Mouse (Mus musculus) hindbrain, embryonic 16.5 days (tissue): ENCODE measurements around the gene Lipc. TPM values are rescaled to one million over a fixed set of nuclear protein-coding genes. Genes with fewer than 3 reads are reported as not detected.

Source experiments
- ATAC-seq: fragments of 200-750 bp; cut with Nextera tagmentation; 2 replicates; pipeline ENCODE4 v1.8.0; 2017; ENCODE audit warnings: moderate TSS enrichment, moderate library complexity
- H3K27ac ChIP-seq: fragments of 300-500 bp; sonication (generic); 2 replicates; pipeline ENCODE4 v1.5.1; 2014; ENCODE audit warnings: low read depth, mild to moderate bottlenecking, control low read depth, low read length, moderate library complexity
- H3K27me3 ChIP-seq: fragments of 300-500 bp; sonication (generic); replicated peaks from 2 replicates; pipeline ENCODE4 v1.6.1; 2014; ENCODE audit warnings: low read length; ENCODE audit not compliant: control insufficient read depth, insufficient read depth
- H3K36me3 ChIP-seq: fragments of 300-500 bp; sonication (generic); 2 replicates; pipeline ENCODE4 v1.6.1; 2014; ENCODE audit warnings: mild to moderate bottlenecking, low read length, moderate library complexity, mixed read lengths; ENCODE audit not compliant: control insufficient read depth, insufficient read depth
- H3K4me1 ChIP-seq: fragments of 300-500 bp; sonication (generic); 2 replicates; pipeline ENCODE4 v1.6.1; 2014; ENCODE audit warnings: low read depth, low read length; ENCODE audit not compliant: control insufficient read depth, insufficient read depth
- H3K4me2 ChIP-seq: fragments of 300-500 bp; sonication (generic); 2 replicates; pipeline ENCODE4 v1.6.1; 2014; ENCODE audit warnings: mild to moderate bottlenecking, low read length, control low read depth, moderate library complexity
- H3K4me3 ChIP-seq: fragments of 300-500 bp; sonication (generic); 2 replicates; pipeline ENCODE4 v1.5.1; 2014; ENCODE audit warnings: mild to moderate bottlenecking, low read length, control low read depth, moderate library complexity
- H3K9ac ChIP-seq: fragments of 300-500 bp; sonication (generic); 2 replicates; pipeline ENCODE4 v1.6.1; 2014; ENCODE audit warnings: low read depth, mild to moderate bottlenecking, control low read depth, low read length, moderate library complexity
- H3K9me3 ChIP-seq: fragments of 300-500 bp; sonication (generic); 2 replicates; pipeline ENCODE4 v1.6.1; 2014; ENCODE audit warnings: mild to moderate bottlenecking, low read length, moderate library complexity; ENCODE audit not compliant: control insufficient read depth
- WGBS: fragments of 180-500 bp; shearing (Covaris S2); extraction: QIAGEN DNeasy Blood & Tissue Kit; methylation state at CpG from one replicate; pipeline ENCODE4 v1.1.7; 2014; 5-methylcytosine and 5-hydroxymethylcytosine counted together
- polyA plus RNA-seq: library from polyadenylated mRNA; unstranded; fragments of >200 nt; fragmentation: Nextera tagmentation; extraction: Ambion mirVana; gene quantifications from 2 replicates; pipeline ENCODE4 v1.2.1, GENCODE M21; 2015

Gene Lipc
- polyA plus RNA-seq, 1 experiment from 2014 or later = 0.26 TPM

GRCm38 (mm10) chr9:70830844-70831529, 121.0 kb downstream of the Lipc start:
- H3K9ac ChIP-seq = no peak overlapping the region
- no peaks in the 10 kb centered on the region for H3K36me3 ChIP-seq
- no peak overlapping the region for H3K4me2 ChIP-seq
- H3K4me3 ChIP-seq = no peak overlapping the region
- WGBS = 66% methylated on average over 6 of the region's 6 CpGs
- H3K27me3 ChIP-seq = no peaks in the 10 kb centered on the region
- no peak overlapping the region for H3K27ac ChIP-seq
- ATAC-seq = no peak
- H3K4me1 ChIP-seq = no peaks in the 10 kb centered on the region
- no peaks in the 10 kb centered on the region for H3K9me3 ChIP-seq

DNA sequence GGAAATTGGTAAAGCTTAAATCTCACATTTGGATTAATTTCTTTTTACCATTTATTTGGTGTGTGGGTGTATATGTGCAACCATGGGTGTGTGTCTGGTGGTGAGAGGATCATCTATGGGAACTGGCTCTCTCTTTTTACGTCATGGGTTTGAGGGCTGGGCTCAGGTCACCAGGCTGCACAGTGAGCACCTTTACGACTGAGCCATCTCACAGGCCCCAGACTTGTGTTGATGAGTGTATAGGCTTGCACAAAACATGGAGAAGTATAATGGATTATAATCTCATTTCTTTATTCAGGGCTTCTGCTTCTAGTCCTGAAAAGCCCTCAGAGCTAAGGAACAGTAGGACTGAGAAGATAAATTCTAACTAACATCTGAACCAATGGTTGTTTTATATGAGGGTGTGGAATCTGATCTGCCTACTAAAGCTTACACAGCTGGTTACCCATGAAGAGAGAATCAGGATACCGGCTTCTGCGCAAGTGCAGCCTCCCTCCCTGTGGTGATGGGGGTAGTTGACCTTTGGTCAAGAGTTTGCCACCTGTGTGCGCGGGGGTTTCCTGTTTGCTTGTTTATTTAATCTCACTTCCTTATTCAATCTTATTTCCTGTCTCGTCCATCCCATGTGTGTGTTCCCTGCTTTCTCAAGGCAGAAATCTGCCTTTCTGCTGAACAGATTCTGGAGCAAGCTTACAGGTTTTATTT, 122.1 kb downstream of the Lipc start:
- no peak for ATAC-seq
- Histone ChIP-seq H3K27me3 (no peaks in the 10 kb centered on the region), H3K27ac (no peak overlapping the region), H3K4me2 (no peak overlapping the region), H3K9me3 (no peaks in the 10 kb centered on the region), H3K4me1 (no peaks in the 10 kb centered on the region), H3K4me3 (no peak overlapping the region), H3K36me3 (no peaks in the 10 kb centered on the region), H3K9ac (no peak overlapping the region)
- WGBS = 80% methylated on average over 7 of the region's 7 CpGs

GRCm38 (mm10) chr9:70827911-70828310, 124.1 kb downstream of the Lipc start:
- Histone ChIP-seq H3K9ac (no peak overlapping the region), H3K36me3 (no peaks in the 10 kb centered on the region), H3K4me3 (no peak overlapping the region), H3K4me1 (no peaks in the 10 kb centered on the region), H3K9me3 (no peaks in the 10 kb centered on the region), H3K4me2 (no peak overlapping the region), H3K27ac (no peak overlapping the region), H3K27me3 (no peaks in the 10 kb centered on the region)
- ATAC-seq = no peak
- 94% methylated on average over 6 of the region's 6 CpGs for WGBS

DNA sequence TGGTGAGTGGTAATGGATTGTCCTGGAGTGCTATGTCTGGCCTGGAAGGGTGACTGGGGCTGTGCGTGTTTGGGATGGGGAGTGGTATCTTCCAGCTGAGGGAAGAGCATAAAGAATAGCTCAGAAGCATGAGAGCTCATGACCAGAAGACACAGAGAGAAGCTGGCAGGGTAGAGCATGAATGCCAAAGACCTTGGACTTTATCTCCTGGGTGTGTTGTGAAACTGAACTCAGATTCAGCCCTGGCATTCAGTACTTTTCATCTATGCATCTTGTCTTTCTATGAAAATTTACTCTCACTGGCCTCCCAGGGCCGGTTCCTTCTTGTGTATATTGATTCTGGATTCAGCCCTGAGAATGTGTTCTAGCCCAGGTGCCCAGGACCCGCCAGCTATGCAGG, 127.9 kb downstream of the Lipc start:
- no peak overlapping the region for H3K4me2 ChIP-seq
- H3K4me3 ChIP-seq = no peak overlapping the region
- no peaks in the 10 kb centered on the region for H3K9me3 ChIP-seq
- H3K36me3 ChIP-seq = no peaks in the 10 kb centered on the region
- H3K9ac ChIP-seq = no peak overlapping the region
- H3K4me1 ChIP-seq = no peaks in the 10 kb centered on the region
- H3K27ac ChIP-seq = no peak overlapping the region
- no peaks in the 10 kb centered on the region for H3K27me3 ChIP-seq
- 83% methylated on average over 3 of the region's 3 CpGs for WGBS
- ATAC-seq = no peak

DNA sequence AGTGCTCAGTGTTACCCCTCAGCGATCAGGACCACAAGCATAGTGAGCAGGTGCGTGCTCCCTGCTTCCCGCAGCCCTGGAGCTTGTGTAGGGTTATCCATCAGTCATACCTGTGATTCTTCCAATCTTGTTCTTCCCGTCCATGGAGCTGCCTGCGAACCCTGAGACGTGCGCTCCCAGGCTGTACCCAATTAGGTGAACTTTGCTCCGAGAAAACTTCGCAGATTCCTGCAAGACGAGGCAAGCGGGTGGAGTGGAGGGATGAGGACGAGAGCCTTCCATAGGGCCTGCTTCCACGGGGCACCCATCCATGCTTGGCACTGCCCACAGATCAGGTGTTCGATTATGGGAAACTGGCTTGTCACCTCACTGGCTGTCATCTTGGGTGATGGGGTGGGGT, 133.3 kb downstream of the Lipc start:
- Histone ChIP-seq H3K4me3 (no peak overlapping the region), H3K4me2 (no peak overlapping the region), H3K27ac (no peak overlapping the region), H3K27me3 (no peaks in the 10 kb centered on the region), H3K9ac (no peak overlapping the region), H3K36me3 (no peaks in the 10 kb centered on the region), H3K9me3 (no peaks in the 10 kb centered on the region), H3K4me1 (peaks cover 6% of the 10 kb centered on the region; the same call in 1 of the 2 replicates)
- 84% methylated on average over 14 of the region's 14 CpGs for WGBS
- ATAC-seq = no peak

DNA sequence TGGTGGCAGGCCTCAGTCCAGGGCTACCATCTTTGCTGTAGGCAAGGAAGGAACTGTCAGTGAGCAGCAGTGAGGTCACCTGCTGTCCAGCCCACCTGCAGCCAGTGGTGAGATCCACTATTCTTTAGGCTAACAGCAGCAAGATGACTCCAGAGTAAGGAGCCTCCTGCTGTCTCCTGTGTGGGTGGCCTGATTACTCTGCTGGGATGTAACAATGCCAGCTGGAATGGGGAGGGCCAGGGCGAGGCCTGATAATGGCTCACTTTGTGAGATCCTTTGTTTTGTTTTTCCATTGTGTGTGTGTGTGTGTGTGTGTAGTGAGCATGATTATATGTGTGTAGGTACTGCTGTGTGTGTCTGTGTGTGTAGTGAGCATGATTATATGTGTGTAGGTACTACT, 134.6 kb downstream of the Lipc start:
- ATAC-seq = no peak
- Histone ChIP-seq H3K9me3 (no peaks in the 10 kb centered on the region), H3K27me3 (no peaks in the 10 kb centered on the region), H3K27ac (no peak overlapping the region), H3K36me3 (no peaks in the 10 kb centered on the region), H3K4me1 (peaks cover 6% of the 10 kb centered on the region; the same call in 1 of the 2 replicates), H3K9ac (no peak overlapping the region; the same call in 1 of the 2 replicates), H3K4me2 (no peak overlapping the region), H3K4me3 (no peak overlapping the region)
- 26% methylated on average over 1 of the region's 1 CpGs for WGBS

DNA sequence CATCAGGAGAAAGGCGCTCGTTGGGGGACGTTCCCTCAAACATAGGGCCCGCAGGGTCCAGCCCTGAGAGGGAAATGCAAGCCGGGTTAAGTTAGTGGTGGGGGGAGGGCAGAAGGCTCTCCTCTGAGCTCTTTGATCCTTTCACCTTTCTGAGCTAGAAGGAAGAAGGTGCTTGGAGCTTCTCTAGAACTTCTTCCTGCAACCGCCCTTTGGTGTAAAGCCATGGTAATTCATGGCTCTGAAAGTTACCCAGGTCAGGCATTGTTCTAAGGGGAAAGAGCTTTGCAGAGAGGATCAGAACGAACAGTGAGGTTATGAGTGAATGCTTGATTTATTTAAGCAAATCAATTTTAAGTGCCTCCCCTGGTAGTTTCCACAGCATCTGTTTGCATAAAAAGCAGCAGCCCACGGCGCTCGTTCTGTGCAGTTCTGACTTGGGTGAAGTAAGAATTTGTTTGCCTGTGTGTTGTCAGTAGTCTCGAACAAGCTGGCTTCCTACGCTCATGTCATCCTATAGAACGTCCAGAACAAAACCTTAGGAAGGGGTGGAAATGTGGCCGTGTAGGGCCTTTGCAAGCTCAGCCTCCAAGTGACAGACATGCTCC, 135.2 kb downstream of the Lipc start:
- Histone ChIP-seq H3K9ac (no peak overlapping the region; the same call in 1 of the 2 replicates), H3K9me3 (no peaks in the 10 kb centered on the region), H3K27ac (no peak overlapping the region), H3K4me3 (no peak overlapping the region), H3K4me1 (peaks cover 6% of the 10 kb centered on the region; the same call in 1 of the 2 replicates), H3K27me3 (no peaks in the 10 kb centered on the region), H3K36me3 (no peaks in the 10 kb centered on the region), H3K4me2 (no peak overlapping the region)
- 59% methylated on average over 14 of the region's 14 CpGs for whole genome bisulfite sequencing
- no peak for ATAC-seq

- no peak overlapping the region for H3K9ac ChIP-seq
Measured at GRCm38 (mm10) chr9:70812551-70812950, 139.5 kb downstream of the Lipc start.

GRCm38 (mm10) chr9:70807714-70808113, 144.3 kb downstream of the Lipc start:
- Histone ChIP-seq H3K27me3 (no peaks in the 10 kb centered on the region), H3K36me3 (no peaks in the 10 kb centered on the region), H3K9ac (no peak overlapping the region), H3K4me2 (no peak overlapping the region), H3K27ac (no peak overlapping the region), H3K4me3 (no peak overlapping the region), H3K4me1 (no peaks in the 10 kb centered on the region), H3K9me3 (no peaks in the 10 kb centered on the region)
- WGBS = 55% methylated on average over 10 of the region's 11 CpGs
- ATAC-seq = no peak

More at GRCm38 (mm10) chr9:70812551-70812950, 139.5 kb downstream of the Lipc start:
- Histone ChIP-seq H3K27me3 (no peaks in the 10 kb centered on the region), H3K4me2 (no peak overlapping the region), H3K4me3 (no peak overlapping the region), H3K9me3 (no peaks in the 10 kb centered on the region), H3K4me1 (peaks cover 6% of the 10 kb centered on the region; the same call in 1 of the 2 replicates), H3K36me3 (no peaks in the 10 kb centered on the region), H3K27ac (no peak overlapping the region)
- ATAC-seq = no peak
- 96% methylated on average over 12 of the region's 12 CpGs for WGBS
